In the genomic region with DNA sequence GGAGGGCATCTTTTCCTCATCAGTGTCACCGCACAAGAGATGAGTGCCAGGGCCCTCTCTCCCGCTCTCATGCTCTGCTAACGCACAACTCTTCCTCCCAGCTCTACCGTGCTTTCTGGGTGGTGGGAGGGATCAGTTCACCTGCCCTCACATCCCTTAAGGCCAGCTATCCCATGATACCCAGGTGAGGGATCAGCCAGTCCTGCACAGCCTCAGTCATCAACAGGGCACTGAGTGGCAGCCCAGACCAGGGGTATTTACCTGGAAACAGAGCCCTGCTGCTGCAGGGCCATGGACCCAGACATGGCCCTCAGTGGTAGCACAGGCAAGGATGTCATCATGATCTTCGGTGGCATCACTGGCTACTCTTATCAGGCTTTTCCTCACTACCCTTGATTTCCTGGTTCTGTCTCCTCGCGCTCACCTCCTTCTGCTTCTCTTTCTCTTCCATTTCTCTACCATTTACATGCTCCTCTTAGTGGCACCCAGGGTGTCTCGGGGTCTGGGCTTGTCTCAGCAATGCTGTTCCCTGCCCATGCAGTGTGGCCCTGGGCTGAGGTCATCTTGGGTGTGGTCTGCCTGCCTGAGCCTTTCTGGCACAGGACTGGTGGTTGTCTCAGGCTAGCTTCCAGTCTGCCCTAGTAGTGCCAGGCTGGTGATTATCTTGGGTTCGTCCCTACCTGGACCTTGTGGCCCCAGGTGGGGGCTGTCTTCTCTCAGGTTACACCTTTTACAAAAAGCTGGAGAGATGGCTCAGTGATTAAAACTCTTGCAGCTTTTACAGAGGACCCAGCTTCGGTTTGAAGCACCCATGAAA, we compare ENCODE assay signal across 14 mouse cellular contexts. TPM values are rescaled to one million over a fixed set of nuclear protein-coding genes. Genes with fewer than 3 reads are reported as not detected.
A peak's percentile ranks its signal among the peaks of the same experiment; 100 is the strongest.
DNase-seq lines count a peak whose midpoint lies in the region; ATAC-seq lines count a peak whose summit lies in the region.
"Had no signal": no experiment of that assay in that cellular context is flagged by ENCODE, and none has a peak within 500 bp of the region (broad histone marks: within the 10 kb centered on the region; RNA-seq: fewer than 3 reads in every experiment).

No protein-coding gene starts in this region.

- no peaks in the 10 kb centered on the region for H3K27me3 ChIP-seq in liver, embryonic 12.5 days (replicated peaks)
- no peaks in the 10 kb centered on the region for H3K27me3 ChIP-seq in liver, embryonic 11.5 days (replicated peaks; ENCODE audit: control insufficient read depth, insufficient read depth, low read length)
- no peaks in the 10 kb centered on the region for H3K27me3 ChIP-seq in hindbrain, embryonic 16.5 days (replicated peaks; ENCODE audit: control insufficient read depth, insufficient read depth, low read length)
- H3K27me3 ChIP-seq: embryonic facial prominence, embryonic 13.5 days; limb, embryonic 13.5 days; neural tube, embryonic 12.5 days had no signal

- no peak for DNase-seq in liver, embryonic 11.5 days (ENCODE audit: low spot score)
- DNase-seq in CD8-positive naive resting alpha-beta T cell, adult 2 months (ENCODE audit: low read depth in 2 of 2, low spot score in 2 of 2): peak; percentile 56 to 63
- peak; percentile 39 to 51 for DNase-seq in thymus, adult 18-20 months
- no peak for DNase-seq in right cerebral cortex, postnatal 10 days (ENCODE audit: low spot score in 2 of 2)
- DNase-seq in ovary, postnatal 36 days (ENCODE audit: low spot score): no peak
- DNase-seq: cerebellum, adult 9-11 months; kidney, adult 11 months; right cerebral cortex, postnatal 25 days had no signal

- H3K36me3 ChIP-seq in liver, embryonic 12.5 days: no peaks in the 10 kb centered on the region
- no peaks in the 10 kb centered on the region for H3K36me3 ChIP-seq in liver, embryonic 11.5 days (ENCODE audit: control insufficient read depth, insufficient read depth, low read length)
- H3K36me3 ChIP-seq in hindbrain, embryonic 16.5 days (ENCODE audit: control insufficient read depth, insufficient read depth, low read length): peaks cover 2% of the 10 kb centered on the region; the same call in 1 of the 2 replicates
- H3K36me3 ChIP-seq: neural tube, embryonic 12.5 days had no signal

- peak overlapping the region; percentile 59; the same call in 1 of the 2 replicates for H3K4me2 ChIP-seq in liver, embryonic 12.5 days
- H3K4me2 ChIP-seq in liver, embryonic 11.5 days: no peak overlapping the region
- no peak overlapping the region for H3K4me2 ChIP-seq in hindbrain, embryonic 16.5 days (ENCODE audit: low read length)
- H3K4me2 ChIP-seq: embryonic facial prominence, embryonic 13.5 days; limb, embryonic 13.5 days; neural tube, embryonic 12.5 days had no signal

- H3K4me3 ChIP-seq in liver, embryonic 12.5 days: no peak overlapping the region
- H3K4me3 ChIP-seq in liver, embryonic 11.5 days (ENCODE audit: low read depth, low read length): no peak overlapping the region
- H3K4me3 ChIP-seq in hindbrain, embryonic 16.5 days (ENCODE audit: low read length): no peak overlapping the region
- H3K4me3 ChIP-seq: embryonic facial prominence, embryonic 13.5 days; limb, embryonic 13.5 days; neural tube, embryonic 12.5 days had no signal

- no peak for ATAC-seq in liver, embryonic 12.5 days
- no peak for ATAC-seq in liver, embryonic 11.5 days (replicated peaks; ENCODE audit: low FRiP score)
- ATAC-seq in inflammation-experienced regulatory T-cells, adult 6 months: peak; percentile 2
- ATAC-seq in hindbrain, embryonic 16.5 days: no peak

- WGBS in liver, embryonic 12.5 days (ENCODE audit: insufficient replicate concordance): 59% methylated on average over 10 of the region's 10 CpGs
- WGBS in liver, embryonic 11.5 days: 73% methylated on average over 10 of the region's 10 CpGs
- 93% methylated on average over 10 of the region's 10 CpGs for WGBS in hindbrain, embryonic 16.5 days

- no peak overlapping the region for H3K27ac ChIP-seq in liver, embryonic 12.5 days
- no peak overlapping the region for H3K27ac ChIP-seq in liver, embryonic 11.5 days (ENCODE audit: low read depth, low read length)
- H3K27ac ChIP-seq in hindbrain, embryonic 16.5 days (ENCODE audit: low read depth, low read length): no peak overlapping the region
- H3K27ac ChIP-seq: embryonic facial prominence, embryonic 13.5 days; limb, embryonic 13.5 days; neural tube, embryonic 12.5 days had no signal

- no peaks in the 10 kb centered on the region for H3K9me3 ChIP-seq in liver, embryonic 12.5 days (replicated peaks)
- H3K9me3 ChIP-seq in liver, embryonic 11.5 days (ENCODE audit: control insufficient read depth, low read length): no peaks in the 10 kb centered on the region
- no peaks in the 10 kb centered on the region for H3K9me3 ChIP-seq in hindbrain, embryonic 16.5 days (ENCODE audit: control insufficient read depth, low read length)
- H3K9me3 ChIP-seq: embryonic facial prominence, embryonic 13.5 days; limb, embryonic 13.5 days; neural tube, embryonic 12.5 days had no signal

- H3K4me1 ChIP-seq in liver, embryonic 12.5 days: 0 out of 2 replicates have a peak, but pooled peaks cover 2% of the 10 kb centered on the region
- H3K4me1 ChIP-seq in liver, embryonic 11.5 days (replicated peaks; ENCODE audit: control insufficient read depth, insufficient read depth, low read length): no peaks in the 10 kb centered on the region; the same call in 1 of the 2 replicates
- H3K4me1 ChIP-seq in hindbrain, embryonic 16.5 days (ENCODE audit: control insufficient read depth, insufficient read depth, low read depth, low read length): no peaks in the 10 kb centered on the region
- H3K4me1 ChIP-seq: neural tube, embryonic 12.5 days had no signal

- no peak overlapping the region for H3K9ac ChIP-seq in liver, embryonic 12.5 days
- no peak overlapping the region for H3K9ac ChIP-seq in liver, embryonic 11.5 days (ENCODE audit: low read depth, low read length)
- no peak overlapping the region for H3K9ac ChIP-seq in hindbrain, embryonic 16.5 days (ENCODE audit: low read depth, low read length)
- H3K9ac ChIP-seq: embryonic facial prominence, embryonic 13.5 days; limb, embryonic 13.5 days; neural tube, embryonic 12.5 days had no signal

RNA-seq across cellular contexts. Expression of gene Patj, which starts 40.3 kb away (rescaled TPM):
- 2.4 and 2.8 TPM in 2 replicates for polyA plus RNA-seq in liver, embryonic 12.5 days (2016; fragmentation: Nextera tagmentation; extraction: Ambion mirVana)
- 4.9 and 5.7 TPM in 2 replicates for polyA plus RNA-seq in liver, embryonic 11.5 days (2014; fragmentation: Nextera tagmentation; extraction: Ambion mirVana)
- polyA plus RNA-seq in inflammation-experienced regulatory T-cells, adult 6 months (2017; shearing (Covaris generic)): 10 to 100 TPM in 2 of 3 experiments, 1 to 10 TPM in 1; 7.2 to 26.4 (median 22.9) TPM
- 8.6 and 8.7 TPM in 2 replicates for polyA plus RNA-seq in hindbrain, embryonic 16.5 days (2015; fragmentation: Nextera tagmentation; extraction: Ambion mirVana)

RNA-seq across cellular contexts. Expression of gene Tm2d1, which starts 52.7 kb away (rescaled TPM):
- 33.8 and 38.4 TPM in 2 replicates for polyA plus RNA-seq in liver, embryonic 12.5 days (2016; fragmentation: Nextera tagmentation; extraction: Ambion mirVana)
- polyA plus RNA-seq in liver, embryonic 11.5 days (2014; fragmentation: Nextera tagmentation; extraction: Ambion mirVana): 52.8 and 54.5 TPM in 2 replicates
- polyA plus RNA-seq in inflammation-experienced regulatory T-cells, adult 6 months (2017; shearing (Covaris generic)): 10 to 100 TPM; 34.9 to 49.3 (median 43.3) TPM
- 136 and 143 TPM in 2 replicates for polyA plus RNA-seq in hindbrain, embryonic 16.5 days (2015; fragmentation: Nextera tagmentation; extraction: Ambion mirVana)

Comparison
In these comparisons a context has a peak if more than half of its experiments do, and no peak if none do; other contexts are left out.
1. DNase-seq: peak in CD8-positive naive resting alpha-beta T cell, adult 2 months (2 of 2) and thymus, adult 18-20 months (2 of 2); none in liver, embryonic 11.5 days (single experiment), right cerebral cortex, postnatal 10 days (0 of 2) and ovary, postnatal 36 days (single experiment).